Mouse (Mus musculus) testis, adult 2 months (tissue): ENCODE data around the gene Smarcc1. TPM values are rescaled to one million over a fixed set of nuclear protein-coding genes. Genes with fewer than 3 reads are reported as not detected.

ENCODE experiments used
- H3K27ac ChIP-seq: fragments of 200-500 bp; 2 replicates; pipeline ENCODE4 v1.5.1; 2012; ENCODE audit warnings: low read depth, low read length; ENCODE audit not compliant: control insufficient read depth, insufficient read depth
- H3K27me3 ChIP-seq: fragments of 200-500 bp; 2 replicates; pipeline ENCODE4 v1.6.1; 2012; ENCODE audit warnings: mild to moderate bottlenecking, low read length, moderate library complexity; ENCODE audit not compliant: control insufficient read depth, insufficient read depth
- H3K36me3 ChIP-seq: fragments of 200-500 bp; 2 replicates; pipeline ENCODE4 v1.6.1; 2012; ENCODE audit warnings: mild to moderate bottlenecking, low read length; ENCODE audit not compliant: control insufficient read depth, insufficient read depth
- H3K4me1 ChIP-seq: fragments of 200-500 bp; 2 replicates; pipeline ENCODE4 v1.6.1; 2012; ENCODE audit warnings: low read length; ENCODE audit not compliant: control insufficient read depth, insufficient read depth
- H3K4me3 ChIP-seq: fragments of 200-500 bp; 2 replicates; pipeline ENCODE4 v1.5.1; 2012; ENCODE audit warnings: low read depth, mild to moderate bottlenecking, low read length, moderate library complexity, mixed read lengths; ENCODE audit not compliant: control insufficient read depth
- CTCF ChIP-seq: fragments of 200-500 bp; IDR thresholded peaks from 2 replicates; pipeline ENCODE4 v1.5.1; 2012; ENCODE audit warnings: low read depth, mild to moderate bottlenecking, inconsistent platforms, low read length, moderate library complexity; ENCODE audit not compliant: control insufficient read depth, insufficient read depth, insufficient replicate concordance
- POLR2A ChIP-seq: fragments of 200-500 bp; IDR thresholded peaks from 2 replicates; pipeline ENCODE4 v1.6.1; 2012; ENCODE audit warnings: low read depth, mild to moderate bottlenecking, inconsistent platforms, low read length, moderate library complexity; ENCODE audit not compliant: control insufficient read depth
- polyA plus RNA-seq: library from polyadenylated mRNA; depleted of rRNA; stranded (reverse); fragments of >200 nt; gene quantifications from 2 replicates; pipeline ENCODE4 v1.2.3, GENCODE M21; 2012

Gene Smarcc1
- polyA plus RNA-seq, 1 experiment: 14.8 TPM

DNA sequence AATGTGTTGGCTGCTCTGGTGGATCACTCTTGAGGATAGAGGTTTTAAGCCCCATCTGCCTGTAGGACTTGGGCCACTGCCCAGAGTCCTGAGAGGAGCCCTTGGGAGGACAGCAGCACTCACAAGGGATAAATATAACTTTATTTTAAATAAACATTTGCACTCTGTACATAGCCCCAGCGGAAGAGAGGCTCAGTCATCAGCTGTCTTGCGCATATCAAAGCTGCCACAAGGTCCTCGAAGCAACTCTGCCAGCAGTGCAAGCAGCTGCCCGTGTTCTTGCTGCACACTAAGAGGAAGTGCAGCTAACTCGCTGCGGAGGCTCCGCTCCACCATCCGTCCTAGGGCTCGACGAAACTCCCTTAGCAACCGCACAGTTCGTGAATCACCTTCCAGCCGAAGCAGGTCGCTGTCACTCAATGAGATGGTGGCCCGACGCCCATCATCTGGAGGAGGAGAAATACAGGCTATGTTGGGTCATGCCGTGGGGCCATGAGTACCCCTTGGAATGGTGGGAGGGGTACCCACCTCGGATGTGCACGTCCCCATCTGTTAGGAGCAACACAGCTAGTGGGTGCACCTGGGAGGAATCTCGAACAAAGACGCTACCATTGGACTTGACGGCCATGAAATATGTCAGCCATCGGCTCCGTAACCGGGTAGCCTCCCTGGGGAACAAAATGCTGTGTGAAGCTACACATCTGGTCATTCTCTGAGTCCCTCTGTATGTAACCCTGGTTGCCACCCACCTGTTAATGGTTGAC, 33.1 kb upstream of the Smarcc1 start:
- peaks cover 2% of the 10 kb centered on the region; the same call in 1 of the 2 replicates for H3K4me1 ChIP-seq
- H3K4me3 ChIP-seq: no peak overlapping the region
- no peaks in the 10 kb centered on the region; the same call in 1 of the 2 replicates for H3K36me3 ChIP-seq
- no peaks in the 10 kb centered on the region for H3K27me3 ChIP-seq
- H3K27ac ChIP-seq: no peak overlapping the region
- no peak for TF ChIP-seq POLR2A
- TF ChIP-seq CTCF: no peak

DNA sequence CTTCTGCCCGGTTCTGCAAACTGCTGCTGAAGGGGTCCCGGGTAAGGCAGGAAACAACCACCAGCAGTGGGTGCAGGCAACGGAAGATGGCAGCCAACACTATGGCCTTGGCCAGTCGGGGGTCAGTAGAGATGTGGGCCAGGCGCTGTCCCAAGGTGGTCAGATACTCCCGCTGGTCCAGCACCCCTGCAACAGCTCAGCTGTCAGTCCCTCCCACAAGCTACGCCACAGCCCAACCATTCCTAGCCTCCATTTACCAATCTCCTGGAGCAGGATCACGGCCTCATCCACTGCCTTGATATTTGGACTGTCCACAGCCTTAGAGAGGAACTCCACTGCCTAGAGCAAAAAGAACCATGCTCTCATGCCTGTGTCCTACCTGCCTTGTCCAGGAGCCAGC, 31.8 kb upstream of the Smarcc1 start:
- TF ChIP-seq POLR2A (no peak), CTCF (no peak)
- Histone ChIP-seq H3K4me1 (peaks cover 2% of the 10 kb centered on the region; the same call in 1 of the 2 replicates), H3K36me3 (no peaks in the 10 kb centered on the region; the same call in 1 of the 2 replicates)

DNA sequence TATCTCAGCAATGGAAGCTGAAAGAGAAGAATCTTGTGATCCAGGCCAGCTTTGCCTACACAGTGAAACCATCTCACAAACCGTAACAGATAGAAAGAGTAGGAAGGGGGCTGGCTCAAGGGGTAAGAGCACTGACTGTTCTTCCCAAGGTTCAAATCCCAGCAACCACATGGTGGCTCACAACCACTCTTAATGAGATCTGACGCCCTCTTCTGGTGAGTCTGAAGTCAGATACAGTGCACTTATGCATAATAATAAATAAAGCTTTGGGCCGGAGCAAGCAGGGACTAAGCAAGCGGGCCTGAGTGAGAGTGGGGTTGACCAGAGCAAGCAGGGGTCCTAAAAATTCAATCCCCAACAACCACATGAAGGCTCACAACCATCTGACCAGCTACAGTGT, 24.2 kb upstream of the Smarcc1 start:
- TF ChIP-seq POLR2A (no peak), CTCF (no peak)
- no peak overlapping the region for H3K27ac ChIP-seq
- H3K27me3 ChIP-seq: no peaks in the 10 kb centered on the region
- peaks cover 2% of the 10 kb centered on the region for H3K36me3 ChIP-seq
- no peak overlapping the region for H3K4me3 ChIP-seq
- H3K4me1 ChIP-seq: no peaks in the 10 kb centered on the region

More for the DNA sequence above, 31.8 kb upstream of the Smarcc1 start:
- H3K27me3 ChIP-seq: no peaks in the 10 kb centered on the region
- H3K27ac ChIP-seq: no peak overlapping the region
- no peak overlapping the region for H3K4me3 ChIP-seq

DNA sequence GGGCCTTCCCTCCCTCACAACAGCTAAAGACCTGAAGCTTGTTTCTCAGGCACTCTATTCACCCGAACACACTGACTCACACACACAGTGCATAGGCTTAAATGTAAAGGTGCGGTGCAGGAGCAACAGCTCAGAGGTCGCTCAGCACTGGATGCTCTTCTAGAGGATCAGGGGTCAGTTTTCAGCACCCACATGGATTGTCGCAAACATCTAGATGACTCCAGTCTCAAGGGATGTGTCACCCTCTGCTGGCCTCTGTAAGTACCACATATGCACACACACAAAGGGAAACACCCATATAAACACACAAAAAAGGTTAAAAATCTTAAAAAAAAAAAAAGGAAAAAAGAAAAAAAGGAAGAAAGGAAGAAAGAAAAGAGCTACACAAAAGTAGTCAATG, 22.7 kb upstream of the Smarcc1 start:
- H3K36me3 ChIP-seq: peaks cover 2% of the 10 kb centered on the region

DNA sequence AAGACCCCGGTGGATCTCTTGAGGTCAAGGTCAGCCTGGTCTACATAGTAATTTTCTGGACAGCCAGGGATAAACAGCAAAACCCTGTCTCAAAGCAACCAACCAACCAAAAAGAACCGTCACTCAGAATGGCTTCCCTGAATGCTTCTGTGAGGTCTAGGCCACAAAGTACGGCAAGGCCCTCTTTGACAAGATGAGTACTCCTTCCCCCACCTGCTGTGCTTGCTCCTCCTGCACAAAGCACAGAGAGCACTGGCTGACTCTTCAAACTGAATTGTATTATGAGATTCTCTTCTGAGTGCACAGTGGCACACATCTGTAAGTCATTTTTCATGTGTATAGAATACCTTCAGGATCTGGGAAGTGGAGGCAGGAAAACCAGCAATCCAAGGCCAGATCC, 19.7 kb upstream of the Smarcc1 start:
- Histone ChIP-seq H3K4me3 (no peak overlapping the region), H3K36me3 (peaks cover 2% of the 10 kb centered on the region), H3K4me1 (no peaks in the 10 kb centered on the region; the same call in 1 of the 2 replicates), H3K27ac (no peak overlapping the region), H3K27me3 (no peaks in the 10 kb centered on the region)
- TF ChIP-seq POLR2A (no peak), CTCF (no peak)

More for the DNA sequence above, 22.7 kb upstream of the Smarcc1 start:
- no peak overlapping the region for H3K4me3 ChIP-seq
- no peak for TF ChIP-seq POLR2A
- TF ChIP-seq CTCF: no peak
- H3K27ac ChIP-seq: no peak overlapping the region
- H3K4me1 ChIP-seq: no peaks in the 10 kb centered on the region; the same call in 1 of the 2 replicates
- no peaks in the 10 kb centered on the region for H3K27me3 ChIP-seq

DNA sequence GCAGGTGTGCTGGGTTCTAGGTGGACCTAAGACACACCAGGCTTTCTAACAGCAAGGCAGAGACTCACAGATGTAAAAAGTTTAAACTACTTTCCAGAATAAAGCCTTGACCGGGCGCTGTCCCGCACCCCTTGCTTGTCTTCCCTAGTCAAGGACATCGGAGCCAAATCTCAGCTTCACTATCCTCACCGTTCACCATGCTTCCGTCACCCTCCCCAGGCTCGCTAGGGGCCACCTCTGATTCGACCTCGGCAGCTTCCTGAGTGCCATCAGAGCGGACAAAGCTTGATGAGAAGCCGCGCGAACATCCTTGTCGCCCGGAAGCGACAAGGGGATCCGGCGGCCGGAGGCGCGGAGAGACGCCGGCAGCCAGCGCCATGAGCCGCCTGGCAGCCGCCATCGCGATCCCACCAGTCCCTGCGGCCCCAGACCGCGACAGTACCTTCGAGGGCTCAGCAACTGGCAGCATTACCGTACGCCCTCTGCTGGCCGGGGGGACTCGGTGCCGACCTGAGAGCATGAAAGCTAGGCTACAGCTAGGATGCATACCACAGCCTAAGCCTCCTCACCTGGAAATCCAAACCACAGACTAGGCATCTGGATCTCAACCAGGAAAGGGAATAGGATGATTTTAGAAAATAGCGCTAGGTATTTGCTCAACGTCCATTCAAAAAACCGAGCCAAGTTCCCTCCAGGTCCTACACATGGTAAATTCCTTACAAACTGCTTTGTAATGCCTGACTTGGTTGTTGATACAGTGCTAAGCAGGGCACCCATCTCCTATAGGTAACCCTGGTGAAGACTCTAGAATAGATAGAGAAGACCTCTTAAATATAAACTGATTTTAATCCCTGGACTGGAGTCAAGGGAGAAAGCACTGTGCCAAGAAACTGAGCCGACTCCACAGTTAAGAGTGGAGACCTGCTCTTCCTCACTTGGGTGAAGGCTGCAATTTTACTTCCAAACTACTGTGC, 16.6 kb upstream of the Smarcc1 start:
- TF ChIP-seq POLR2A (peak; percentile 89), CTCF (peak; percentile 97)
- H3K4me1 ChIP-seq: no peaks in the 10 kb centered on the region; the same call in 1 of the 2 replicates
- peak overlapping the region; percentile 76 for H3K27ac ChIP-seq
- peaks cover 1% of the 10 kb centered on the region; the same call in 1 of the 2 replicates for H3K36me3 ChIP-seq
- H3K27me3 ChIP-seq: no peaks in the 10 kb centered on the region
- H3K4me3 ChIP-seq: peak overlapping the region; percentile 93
